Mouse (Mus musculus) inflammation-experienced regulatory T-cells, adult 6 months (primary cell): ENCODE data around the gene Ctso. TPM values are rescaled to one million over a fixed set of nuclear protein-coding genes. Genes with fewer than 3 reads are reported as not detected.

Experiments
- ATAC-seq: one replicate; pipeline ENCODE4 v1.8.0; 2017
- polyA plus RNA-seq, 3 experiments: library from polyadenylated mRNA; unstranded; fragments of 100-300 nt; shearing (Covaris generic); gene quantifications; one replicate each; pipeline ENCODE4 v1.2.1; 2017

The Ctso gene
- polyA plus RNA-seq = 10 to 100 TPM; 41.4 to 67.8 (median 54.9) TPM

GRCm38 (mm10) chr3:81932141-81933101, at the start of gene Ctso:
Gene Ctso (plus strand): TSS chr3:81932601.
- peak; percentile 95 for ATAC-seq

GRCm38 (mm10) chr3:81883916-81884315, 48.5 kb upstream of the Ctso start:
- no peak for ATAC-seq

DNA sequence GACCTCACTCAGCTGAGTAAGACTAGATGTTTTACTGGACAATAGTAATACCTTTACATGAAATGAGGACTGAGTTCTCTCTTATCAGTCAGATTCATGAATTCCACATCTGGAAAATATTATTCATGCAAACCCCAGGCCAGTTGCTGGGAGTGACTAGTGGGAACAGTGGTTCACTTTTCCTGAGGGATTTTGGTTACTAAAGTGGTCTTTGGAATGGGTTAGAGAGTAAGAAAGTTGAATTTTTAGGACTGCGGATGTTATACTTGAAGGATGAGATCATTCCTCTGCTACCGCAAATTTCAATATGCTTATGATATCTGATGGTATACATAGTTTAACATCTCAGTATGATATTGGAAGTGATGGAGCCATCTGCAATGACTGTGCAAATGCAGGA, 46.8 kb upstream of the Ctso start:
- ATAC-seq = no peak

DNA sequence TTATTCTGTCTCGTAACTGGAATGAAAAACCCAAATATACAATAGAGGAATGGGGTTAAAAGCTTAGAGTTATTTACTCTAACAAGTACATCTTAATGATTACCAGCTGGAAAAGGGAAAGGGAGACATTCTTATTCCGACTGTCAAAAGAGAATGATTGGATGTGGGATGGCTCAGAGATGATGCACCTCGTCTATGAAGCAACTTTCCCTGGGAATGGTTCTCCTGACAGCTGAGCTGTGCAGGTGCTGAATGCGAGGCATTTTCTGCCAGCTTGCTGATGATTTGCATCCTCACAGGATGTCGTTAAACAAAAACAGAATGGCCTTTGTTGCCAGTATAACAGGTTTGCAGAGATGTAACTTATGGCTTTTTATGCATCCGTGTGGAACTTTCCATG, 43.3 kb upstream of the Ctso start:
- no peak for ATAC-seq

GRCm38 (mm10) chr3:81910286-81911036, 21.9 kb upstream of the Ctso start:
- no peak for ATAC-seq

GRCm38 (mm10) chr3:81916030-81916686, 16.2 kb upstream of the Ctso start:
- ATAC-seq = no peak

DNA sequence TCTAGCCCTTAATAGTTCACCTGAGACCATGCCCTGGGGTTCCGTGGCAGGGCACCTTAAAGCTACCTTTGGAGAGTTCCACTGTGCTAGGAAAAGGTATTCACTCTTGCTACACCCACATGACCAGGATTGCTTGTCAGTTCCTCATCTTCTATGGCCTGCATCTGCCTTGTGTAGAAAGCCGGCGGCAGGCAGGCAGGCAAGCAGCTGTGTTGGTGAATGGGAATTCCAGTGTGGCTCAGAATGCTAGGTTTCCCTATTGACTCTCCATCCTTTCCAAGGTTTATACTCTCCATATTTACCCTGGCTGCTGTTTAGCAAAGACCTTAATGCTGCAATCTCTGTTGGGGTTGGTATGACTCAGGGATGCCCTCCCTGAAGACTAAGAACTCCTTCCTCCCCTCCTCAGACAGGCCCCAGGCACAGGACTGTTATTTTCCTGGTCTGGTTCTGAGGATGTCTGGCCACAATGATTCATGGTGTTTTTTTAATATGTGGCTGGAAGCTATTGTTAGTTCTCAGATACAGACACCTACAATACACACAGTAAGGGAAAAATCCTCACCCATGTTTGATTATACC, 15.0 kb upstream of the Ctso start:
- no peak for ATAC-seq

DNA sequence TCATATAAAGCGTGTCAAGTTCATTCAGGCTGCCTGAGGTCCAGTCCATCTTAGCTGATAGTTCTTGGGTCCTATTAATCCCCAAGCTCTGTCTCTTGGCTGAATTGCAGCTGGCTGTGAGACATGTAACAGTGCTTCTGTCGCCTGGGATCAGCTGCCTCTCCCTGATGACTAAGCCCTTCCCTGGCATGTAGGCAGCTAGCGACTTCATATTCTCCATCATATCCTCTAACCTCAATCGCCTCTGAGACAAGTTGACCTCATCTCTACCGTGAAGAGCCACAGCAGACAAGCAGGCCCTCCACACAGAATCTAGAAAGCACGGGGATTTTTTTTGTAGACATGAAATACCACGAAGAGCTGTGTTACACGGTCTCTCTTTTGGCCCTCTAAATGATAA, 14.2 kb upstream of the Ctso start:
- ATAC-seq = no peak

DNA sequence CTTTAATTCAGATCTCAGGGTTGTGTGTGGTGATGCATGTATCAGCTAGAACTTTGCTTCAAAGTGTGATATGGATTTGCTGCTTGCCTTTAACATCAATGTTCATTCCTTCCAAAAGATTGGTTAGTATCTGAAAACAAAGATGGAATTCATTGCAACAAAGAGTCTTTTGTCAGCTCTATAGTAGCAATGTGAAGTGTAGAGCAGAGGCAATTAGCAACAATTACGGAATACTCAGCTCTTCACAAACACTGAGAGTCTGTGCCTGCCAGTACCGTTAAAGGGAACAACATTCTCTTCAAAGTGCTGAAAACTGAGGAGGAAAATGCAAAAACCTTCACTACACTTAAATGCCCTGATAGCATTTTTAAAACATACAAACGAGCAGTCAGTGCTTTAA, 12.7 kb upstream of the Ctso start:
- no peak for ATAC-seq

DNA sequence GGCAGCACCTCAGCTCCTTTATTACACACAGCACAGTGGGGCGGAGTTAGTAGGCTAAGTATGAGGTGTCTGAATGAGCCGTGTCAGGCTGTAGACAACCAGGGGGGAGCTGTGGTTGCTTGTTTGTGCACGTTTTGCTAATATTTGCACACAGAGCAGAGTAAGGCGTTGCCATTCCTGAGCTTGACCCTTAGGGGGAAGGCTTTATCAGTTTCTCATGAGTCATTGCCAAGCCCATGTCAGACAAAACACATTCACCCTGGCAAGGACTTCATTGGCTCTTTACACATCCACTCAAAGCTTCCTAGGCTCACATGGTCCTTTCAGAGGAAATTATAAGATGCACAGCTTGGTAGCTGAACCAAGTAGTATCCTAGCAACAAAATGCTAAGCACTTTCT, 9.5 kb upstream of the Ctso start:
- no peak for ATAC-seq

DNA sequence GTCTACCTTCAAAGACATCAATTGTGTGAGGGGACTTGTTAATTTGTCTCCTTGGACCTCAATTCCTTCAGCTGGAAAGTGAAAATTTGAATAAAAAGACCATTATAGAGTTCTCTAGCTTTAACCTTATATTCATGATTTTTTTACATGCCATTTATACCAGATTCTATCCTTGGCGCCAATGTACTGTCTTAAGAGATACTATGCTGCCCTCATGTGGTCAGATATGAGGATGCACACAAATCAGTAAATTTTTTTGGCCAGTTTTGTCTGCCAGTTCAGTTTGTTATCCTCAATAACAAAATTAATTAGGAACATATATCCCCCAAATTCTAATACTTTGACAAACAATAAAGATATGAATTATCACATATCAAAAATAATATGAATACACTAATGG, 7.5 kb upstream of the Ctso start:
- peak; percentile 71 for ATAC-seq

DNA sequence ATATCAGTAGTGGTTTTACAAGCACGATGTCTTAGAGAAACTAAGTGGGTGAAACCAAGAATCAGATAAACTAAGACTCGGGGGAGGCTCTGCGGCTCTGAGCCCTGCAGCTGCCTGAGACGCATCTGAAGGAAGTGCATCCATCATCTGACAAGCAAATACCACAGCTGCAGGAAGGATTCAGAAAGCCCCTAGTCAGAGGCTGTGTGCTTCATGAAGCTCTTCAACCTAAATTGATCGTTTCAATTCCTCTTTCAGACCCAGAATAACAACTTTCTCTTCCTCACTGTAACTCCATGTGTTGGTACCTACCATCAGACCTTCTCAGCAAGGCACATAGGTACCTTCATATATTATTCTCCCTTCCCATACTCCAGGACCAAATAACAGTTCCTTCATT, 6.5 kb upstream of the Ctso start:
- peak; percentile 84 for ATAC-seq

GRCm38 (mm10) chr3:81926764-81927325, 5.6 kb upstream of the Ctso start:
- no peak for ATAC-seq

DNA sequence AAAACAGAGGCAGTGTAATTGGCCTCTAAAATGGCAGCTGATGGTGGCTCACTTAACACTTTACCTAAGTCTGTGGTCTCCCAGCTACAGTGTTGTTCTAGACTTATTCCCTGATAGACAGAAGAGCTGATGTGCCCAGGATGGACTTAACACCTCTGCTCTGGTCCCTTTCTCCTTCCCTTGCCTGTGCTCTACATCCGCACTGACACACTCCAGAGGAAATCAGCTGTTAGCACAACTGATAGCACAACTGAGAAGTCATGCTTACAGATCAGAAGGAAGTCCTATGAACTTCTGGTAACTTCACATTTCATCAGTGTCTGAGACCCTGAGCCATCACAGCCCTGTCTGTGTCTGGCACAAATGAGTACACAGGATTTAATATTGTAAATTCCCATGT, 3.3 kb upstream of the Ctso start:
- ATAC-seq = no peak

- ATAC-seq = no peak
Observed at GRCm38 (mm10) chr3:81931695-81932094, 706 bp upstream of the Ctso start.

GRCm38 (mm10) chr3:81933348-81933747, 947 bp downstream of the Ctso start:
- no peak for ATAC-seq

DNA sequence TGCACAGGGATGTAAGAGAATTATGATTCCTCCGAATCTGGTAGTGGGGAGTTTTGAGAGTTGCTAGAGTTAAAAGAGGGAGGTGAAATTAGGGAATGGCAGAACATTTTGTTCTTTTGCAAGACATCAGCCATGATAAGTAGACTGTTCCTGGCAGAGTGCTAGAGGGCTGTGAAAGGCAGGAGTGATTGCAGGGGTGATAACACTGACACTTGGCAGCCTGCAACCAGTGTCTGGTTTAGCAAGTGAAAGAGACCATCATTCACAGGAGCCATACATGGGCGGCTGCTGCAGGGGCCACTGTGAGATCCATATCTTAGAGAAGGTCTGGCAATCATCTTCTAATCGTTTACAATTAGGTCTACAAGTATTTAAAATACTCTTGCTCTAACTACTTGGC, 6.5 kb downstream of the Ctso start:
- ATAC-seq = no peak

- ATAC-seq = no peak
Observed at GRCm38 (mm10) chr3:81942341-81942740, 9.9 kb downstream of the Ctso start.

- no peak for ATAC-seq
Observed at GRCm38 (mm10) chr3:81943097-81943496, 10.7 kb downstream of the Ctso start.

DNA sequence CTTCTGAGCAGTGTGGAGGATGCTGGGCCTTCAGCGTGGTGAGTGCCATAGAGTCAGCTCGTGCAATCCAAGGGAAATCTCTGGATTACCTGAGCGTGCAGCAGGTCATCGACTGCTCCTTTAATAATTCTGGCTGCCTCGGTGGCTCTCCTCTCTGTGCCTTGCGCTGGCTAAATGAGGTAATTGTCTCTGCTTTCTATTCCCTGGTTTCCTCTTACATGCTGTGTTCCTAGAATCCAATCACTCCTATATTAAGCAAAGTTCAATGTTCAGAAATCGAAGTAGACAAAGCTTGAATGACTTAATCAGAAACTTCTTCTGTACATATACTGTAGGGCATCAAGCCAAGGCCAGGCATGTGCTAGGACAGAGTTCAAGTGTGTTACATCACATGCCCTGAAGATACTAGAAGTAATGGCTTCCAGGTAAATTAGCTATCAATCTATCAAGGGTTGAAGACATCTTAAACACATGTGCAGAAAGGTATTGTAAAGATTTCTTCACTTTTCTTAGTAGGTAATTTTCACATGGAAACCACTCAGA, 12.5 kb downstream of the Ctso start:
- ATAC-seq = no peak

DNA sequence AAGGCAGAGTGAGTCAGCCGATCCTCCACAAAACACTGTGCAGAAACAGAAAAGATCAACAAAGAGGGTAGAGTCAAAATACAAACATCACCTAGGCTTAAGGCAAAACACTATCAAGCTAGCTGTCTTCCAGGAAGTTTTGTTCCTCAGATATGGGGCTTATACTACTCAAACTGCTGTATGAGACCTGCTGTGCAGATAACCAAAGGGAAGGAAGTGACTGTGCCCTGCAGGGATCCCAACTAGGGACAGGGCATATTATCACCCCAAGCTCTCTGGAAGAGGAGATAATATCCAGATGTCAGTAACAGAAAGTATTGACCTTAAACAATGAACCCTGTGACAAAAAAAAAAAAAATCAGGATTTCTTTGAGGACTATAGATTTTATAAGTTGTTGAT, 16.6 kb downstream of the Ctso start:
- no peak for ATAC-seq

DNA sequence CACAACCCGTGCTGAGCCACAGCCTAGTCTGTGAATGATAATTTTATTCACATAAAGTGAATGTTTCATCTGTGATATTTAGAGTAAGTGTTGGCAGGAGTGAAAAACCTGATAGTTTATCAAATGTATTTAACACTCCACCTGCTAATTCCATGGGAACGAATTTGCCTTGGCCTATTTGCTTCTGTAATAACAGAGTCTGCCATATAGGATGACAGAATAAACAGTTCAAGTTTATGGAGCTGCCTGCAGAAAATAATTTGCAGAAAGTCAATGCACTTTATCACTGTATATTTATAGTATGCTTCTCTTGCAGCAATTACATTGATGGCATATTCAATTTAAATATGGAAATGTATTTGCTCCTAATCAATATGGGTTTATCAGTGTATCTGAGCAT, 19.4 kb downstream of the Ctso start:
- ATAC-seq = no peak
